Mouse (Mus musculus) MEL (cell line): ENCODE results near the gene Tmem132c. TPM values are rescaled to one million over a fixed set of nuclear protein-coding genes. Genes with fewer than 3 reads are reported as not detected.

Experiments
- DNase-seq: peaks from one replicate; pipeline ENCODE4 v3.0.0; 2011; ENCODE audit warnings: low read depth, low spot score
- H3K27ac ChIP-seq: 2 replicates; pipeline ENCODE4 v1.5.1; 2012; ENCODE audit warnings: low read depth, mild to moderate bottlenecking, control low read depth, low read length, moderate library complexity; ENCODE audit not compliant: control insufficient read depth
- H3K27me3 ChIP-seq, 2 experiments: fragments of 150-350 bp in 1 of 2; sonication (generic) in 1 of 2; 2 replicates each; pipeline ENCODE4 v1.6.1; 2012; ENCODE audit warnings: low read length in 2 of 2, mild to moderate bottlenecking in 2 of 2, improper control_type of control experiment in 1 of 2, moderate library complexity in 1 of 2; ENCODE audit not compliant: insufficient read depth in 2 of 2, control insufficient read depth in 1 of 2
- H3K36me3 ChIP-seq, 2 experiments: 2 replicates each; pipeline ENCODE4 v1.6.1; 2012 to 2014; ENCODE audit warnings: low read length in 2 of 2, improper control_type of control experiment in 1 of 2, inconsistent platforms in 1 of 2, mild to moderate bottlenecking in 1 of 2; ENCODE audit not compliant: insufficient read depth in 2 of 2, control insufficient read depth in 1 of 2
- H3K4me1 ChIP-seq, 2 experiments: fragments of 150-350 bp in 1 of 2; sonication (generic) in 1 of 2; 2 replicates each; pipeline ENCODE4 v1.6.1; 2012; ENCODE audit warnings: low read length in 2 of 2, improper control_type of control experiment in 1 of 2, mild to moderate bottlenecking in 1 of 2; ENCODE audit not compliant: insufficient read depth in 2 of 2, control insufficient read depth in 1 of 2
- H3K4me3 ChIP-seq, 2 experiments: fragments of 150-350 bp in 1 of 2; sonication (generic) in 1 of 2; 2 replicates each; pipeline ENCODE4 v1.5.1; 2012; ENCODE audit warnings: low read depth in 2 of 2, low read length in 2 of 2, mild to moderate bottlenecking in 2 of 2, moderate library complexity in 2 of 2, control low read depth in 1 of 2, improper control_type of control experiment in 1 of 2; ENCODE audit not compliant: control insufficient read depth in 1 of 2, insufficient read depth in 1 of 2
- H3K79me2 ChIP-seq: 2 replicates; pipeline ENCODE4 v1.6.1; 2012; ENCODE audit warnings: mild to moderate bottlenecking, low read length, moderate library complexity; ENCODE audit not compliant: control insufficient read depth, poor library complexity, insufficient read depth
- H3K9ac ChIP-seq: 2 replicates; pipeline ENCODE4 v1.6.1; 2012; ENCODE audit warnings: low read depth, mild to moderate bottlenecking, control low read depth, low read length, moderate library complexity; ENCODE audit not compliant: control insufficient read depth, poor library complexity, severe bottlenecking
- H3K9me3 ChIP-seq: fragments of 150-350 bp; sonication (generic); replicated peaks from 2 replicates; pipeline ENCODE4 v1.6.1; 2012; ENCODE audit warnings: mild to moderate bottlenecking, low read length, improper control_type of control experiment, moderate library complexity; ENCODE audit not compliant: insufficient read depth
- BHLHE40 ChIP-seq: IDR thresholded peaks from 2 replicates; pipeline ENCODE4 v1.6.1; 2012; ENCODE audit warnings: low read depth, mild to moderate bottlenecking, inconsistent platforms, low read length, improper control_type of control experiment, borderline replicate concordance
- CHD2 ChIP-seq: IDR thresholded peaks from 2 replicates; pipeline ENCODE4 v1.6.1; 2011; ENCODE audit warnings: low read length, improper control_type of control experiment
- CTCF ChIP-seq, 3 experiments: IDR thresholded peaks in 2 of 3; conservative IDR thresholded peaks in 1 of 3; 2 replicates each; pipeline ENCODE4 v1.5.1; 2011 to 2012; ENCODE audit warnings: low read length in 3 of 3, low read depth in 2 of 3, mild to moderate bottlenecking in 2 of 3, improper control_type of control experiment in 1 of 3, inconsistent platforms in 1 of 3, mixed read lengths in 1 of 3, moderate library complexity in 1 of 3; ENCODE audit not compliant: control insufficient read depth in 1 of 3, insufficient read depth in 1 of 3, poor library complexity in 1 of 3, severe bottlenecking in 1 of 3
- E2F4 ChIP-seq: IDR thresholded peaks from 2 replicates; pipeline ENCODE4 v1.6.1; 2011; ENCODE audit warnings: low read depth, low read length, improper control_type of control experiment, borderline replicate concordance
- ELF1 ChIP-seq: IDR thresholded peaks from 2 replicates; pipeline ENCODE4 v1.6.1; 2014; ENCODE audit warnings: low read depth, mild to moderate bottlenecking, inconsistent platforms, low read length, improper control_type of control experiment, moderate library complexity
- ETS1 ChIP-seq: IDR thresholded peaks from 2 replicates; pipeline ENCODE4 v1.6.1; 2012; ENCODE audit warnings: low read depth, mild to moderate bottlenecking, inconsistent platforms, low read length, improper control_type of control experiment, moderate library complexity
- HCFC1 ChIP-seq: IDR thresholded peaks from 2 replicates; pipeline ENCODE4 v1.6.1; 2012; ENCODE audit warnings: low read depth, mild to moderate bottlenecking, inconsistent platforms, low read length, improper control_type of control experiment, moderate library complexity
- JUND ChIP-seq: IDR thresholded peaks from 2 replicates; pipeline ENCODE4 v1.6.1; 2011; ENCODE audit warnings: low read depth, mild to moderate bottlenecking, improper control_type of control experiment, low read length
- MAFK ChIP-seq: IDR thresholded peaks from 2 replicates; pipeline ENCODE4 v1.6.1; 2011; ENCODE audit warnings: low read depth, mild to moderate bottlenecking, low read length, improper control_type of control experiment, borderline replicate concordance
- MAX ChIP-seq: IDR thresholded peaks from 2 replicates; pipeline ENCODE4 v1.6.1; 2011; ENCODE audit warnings: low read length, improper control_type of control experiment
- MEF2A ChIP-seq: IDR thresholded peaks from 2 replicates; pipeline ENCODE4 v1.6.1; 2014; ENCODE audit warnings: low read depth, mild to moderate bottlenecking, inconsistent platforms, low read length, improper control_type of control experiment; ENCODE audit not compliant: poor library complexity, insufficient replicate concordance, severe bottlenecking; ENCODE audit errors: extremely low read depth
- MXI1 ChIP-seq: IDR thresholded peaks from 2 replicates; pipeline ENCODE4 v1.6.1; 2011; ENCODE audit warnings: mild to moderate bottlenecking, low read depth, low read length, improper control_type of control experiment
- POLR2A ChIP-seq, 2 experiments: IDR thresholded peaks; 2 replicates each; pipeline ENCODE4 v1.6.1; 2011 to 2012; ENCODE audit warnings: low read length in 2 of 2, mild to moderate bottlenecking in 2 of 2, control low read depth in 1 of 2, improper control_type of control experiment in 1 of 2, low read depth in 1 of 2, moderate library complexity in 1 of 2; ENCODE audit not compliant: control insufficient read depth in 1 of 2, insufficient read depth in 1 of 2, poor library complexity in 1 of 2
- POLR2AphosphoS2 ChIP-seq: IDR thresholded peaks from 2 replicates; pipeline ENCODE4 v1.6.1; 2011; ENCODE audit warnings: low read length, improper control_type of control experiment
- RAD21 ChIP-seq: IDR thresholded peaks from 2 replicates; pipeline ENCODE4 v1.6.1; 2011; ENCODE audit warnings: mild to moderate bottlenecking, low read depth, low read length, improper control_type of control experiment
- RCOR1 ChIP-seq: IDR thresholded peaks from 2 replicates; pipeline ENCODE4 v1.6.1; 2012; ENCODE audit warnings: low read depth, mild to moderate bottlenecking, inconsistent platforms, low read length, improper control_type of control experiment
- SMC3 ChIP-seq: IDR thresholded peaks from 2 replicates; pipeline ENCODE4 v1.6.1; 2011; ENCODE audit warnings: low read depth, low read length, improper control_type of control experiment
- TAL1 ChIP-seq: IDR thresholded peaks from 2 replicates; pipeline ENCODE4 v1.6.1; 2012; ENCODE audit warnings: mild to moderate bottlenecking, inconsistent platforms, low read length, moderate library complexity, mixed read lengths
- USF1 ChIP-seq: IDR thresholded peaks from 2 replicates; pipeline ENCODE4 v1.6.1; 2014; ENCODE audit warnings: low read depth, mild to moderate bottlenecking, inconsistent platforms, low read length, improper control_type of control experiment, moderate library complexity
- ZKSCAN1 ChIP-seq: IDR thresholded peaks from 2 replicates; pipeline ENCODE4 v1.6.1; 2012; ENCODE audit warnings: low read depth, mild to moderate bottlenecking, inconsistent platforms, low read length, improper control_type of control experiment, moderate library complexity
- ZNF384 ChIP-seq: IDR thresholded peaks from 2 replicates; pipeline ENCODE4 v1.6.1; 2012; ENCODE audit warnings: low read depth, mild to moderate bottlenecking, inconsistent platforms, low read length, improper control_type of control experiment
- polyA plus RNA-seq, 2 experiments: library from polyadenylated mRNA; stranded (reverse) in 1 of 2; unstranded in 1 of 2; fragments of >175 nt in 1 of 2; fragments of >200 nt in 1 of 2; gene quantifications; 2 replicates each; pipeline versions ENCODE4 v1.2.1 to v1.2.4; 2012; ENCODE audit warnings: low replicate concordance in 2 of 2, low read depth in 1 of 2; ENCODE audit not compliant: insufficient read length in 2 of 2, insufficient read depth in 1 of 2, missing spikeins in 1 of 2
- total RNA-seq: library from RNA; depleted of rRNA; stranded (reverse); fragments of 300-350 nt; gene quantifications from 2 replicates; pipeline ENCODE4 v1.2.3, GENCODE M21; 2012

Tmem132c gene
- total and polyA plus RNA-seq, 3 experiments: not detected

- Histone ChIP-seq H3K27me3 (no peaks in the 10 kb centered on the region), H3K36me3 (no peaks in the 10 kb centered on the region), H3K4me1 (no peaks in the 10 kb centered on the region), H3K9ac (no peak overlapping the region), H3K79me2 (no peaks in the 10 kb centered on the region), H3K9me3 (no peaks in the 10 kb centered on the region), H3K27ac (no peak overlapping the region), H3K4me3 (no peak overlapping the region)
- TF ChIP-seq ZNF384: no peak
- TF ChIP-seq E2F4: no peak
- TF ChIP-seq ZKSCAN1: no peak
- no peak for TF ChIP-seq CTCF (IDR thresholded peaks at IDR 0.05 in 2 of 3, conservative IDR thresholded peaks at IDR 0.05 in 1 of 3; ENCODE audit: control insufficient read depth in 1 of 3, insufficient read depth in 1 of 3, low read depth in 2 of 3, low read length in 3 of 3, poor library complexity in 1 of 3, severe bottlenecking in 1 of 3)
- TF ChIP-seq USF1: no peak
- no peak for TF ChIP-seq ETS1
- TF ChIP-seq ELF1: no peak
- no peak for TF ChIP-seq RAD21
- no peak for TF ChIP-seq HCFC1
- no peak for TF ChIP-seq CHD2
- TF ChIP-seq JUND: no peak
- no peak for DNase-seq
Measured at GRCm38 (mm10) chr5:127293698-127294097, 52.1 kb downstream of the Tmem132c start.

- H3K36me3 ChIP-seq: no peaks in the 10 kb centered on the region
- H3K9me3 ChIP-seq: no peaks in the 10 kb centered on the region
- no peaks in the 10 kb centered on the region for H3K4me1 ChIP-seq
- no peak for DNase-seq
- H3K27me3 ChIP-seq: no peaks in the 10 kb centered on the region
- no peaks in the 10 kb centered on the region for H3K79me2 ChIP-seq
- no peak overlapping the region for H3K4me3 ChIP-seq
- TF ChIP-seq ETS1 (no peak), CTCF (IDR thresholded peaks at IDR 0.05 in 2 of 3, conservative IDR thresholded peaks at IDR 0.05 in 1 of 3; ENCODE audit: control insufficient read depth in 1 of 3, insufficient read depth in 1 of 3, low read depth in 2 of 3, low read length in 3 of 3, poor library complexity in 1 of 3, severe bottlenecking in 1 of 3) (no peak), SMC3 (no peak), MAX (no peak), POLR2AphosphoS2 (no peak), JUND (no peak), RCOR1 (no peak), BHLHE40 (no peak), ELF1 (no peak), POLR2A (IDR thresholded peaks at IDR 0.05; ENCODE audit: control insufficient read depth in 1 of 2, insufficient read depth in 1 of 2, low read depth in 1 of 2, low read length in 2 of 2, poor library complexity in 1 of 2) (no peak), USF1 (no peak), E2F4 (no peak), MXI1 (no peak), MEF2A (no peak), MAFK (no peak), CHD2 (no peak), TAL1 (no peak), RAD21 (no peak)
- no peak overlapping the region for H3K9ac ChIP-seq
- no peak overlapping the region for H3K27ac ChIP-seq
Measured at GRCm38 (mm10) chr5:127297461-127297860, 55.9 kb downstream of the Tmem132c start.
